Mouse (Mus musculus) liver, embryonic 15.5 days (tissue): ENCODE measurements at regions not wholly inside any gene's neighbourhood (a gene's known extent, or its start where the extent isn't known, plus 50 kb on each side); places are given as distances from the start of the nearest gene placed in this dataset.

Experiments
- ATAC-seq: fragments of 200-750 bp; cut with Nextera tagmentation; 2 replicates; pipeline ENCODE4 v1.8.0; 2017; ENCODE audit warnings: moderate number of reproducible peaks, mild to moderate bottlenecking, moderate library complexity; ENCODE audit not compliant: insufficient read depth
- H3K27ac ChIP-seq: fragments of 300-500 bp; sonication (generic); replicated peaks from 2 replicates; pipeline ENCODE4 v1.5.1; 2015; ENCODE audit warnings: mild to moderate bottlenecking, inconsistent platforms
- H3K27me3 ChIP-seq: fragments of 300-500 bp; sonication (generic); 2 replicates; pipeline ENCODE4 v1.6.1; 2015; ENCODE audit warnings: mild to moderate bottlenecking, inconsistent platforms
- H3K36me3 ChIP-seq: fragments of 300-500 bp; sonication (generic); replicated peaks from 2 replicates; pipeline ENCODE4 v1.6.1; 2015; ENCODE audit warnings: moderate library complexity, mild to moderate bottlenecking, inconsistent platforms
- H3K4me1 ChIP-seq: fragments of 300-500 bp; sonication (generic); replicated peaks from 2 replicates; pipeline ENCODE4 v1.6.1; 2015; ENCODE audit warnings: inconsistent platforms
- H3K4me2 ChIP-seq: fragments of 300-500 bp; sonication (generic); 2 replicates; pipeline ENCODE4 v1.6.1; 2015; ENCODE audit warnings: moderate library complexity, mild to moderate bottlenecking, inconsistent platforms
- H3K4me3 ChIP-seq: fragments of 300-500 bp; sonication (generic); replicated peaks from 2 replicates; pipeline ENCODE4 v1.5.1; 2015; ENCODE audit warnings: mild to moderate bottlenecking, inconsistent platforms
- H3K9ac ChIP-seq: fragments of 300-500 bp; sonication (generic); 2 replicates; pipeline ENCODE4 v1.6.1; 2015; ENCODE audit warnings: moderate library complexity, mild to moderate bottlenecking, inconsistent platforms
- H3K9me3 ChIP-seq: fragments of 300-500 bp; sonication (generic); replicated peaks from 2 replicates; pipeline ENCODE4 v1.6.1; 2016; ENCODE audit warnings: inconsistent platforms
- WGBS: fragments of 180-500 bp; shearing (Covaris S2); methylation state at CpG from one replicate; pipeline ENCODE4 v1.1.7; 2015; ENCODE audit warnings: mixed read lengths; ENCODE audit not compliant: insufficient replicate concordance; 5-methylcytosine and 5-hydroxymethylcytosine counted together

GRCm38 (mm10) chr10:45763160-45763955 lies 185.7 kb downstream of the Hace1 start:
- WGBS: 62% methylated on average over 10 of the region's 10 CpGs

GRCm38 (mm10) chr10:45779720-45780119 lies 202.1 kb downstream of the Hace1 start:
- no peak for ATAC-seq
- no peaks in the 10 kb centered on the region for H3K36me3 ChIP-seq
- no peaks in the 10 kb centered on the region for H3K27me3 ChIP-seq
- H3K9ac ChIP-seq: no peak overlapping the region
- no peak overlapping the region for H3K4me2 ChIP-seq
- peaks cover 9% of the 10 kb centered on the region; the same call in 1 of the 2 replicates for H3K4me1 ChIP-seq
- H3K4me3 ChIP-seq: no peak overlapping the region
- WGBS: 24% methylated on average over 6 of the region's 6 CpGs
- no peak overlapping the region for H3K27ac ChIP-seq
- H3K9me3 ChIP-seq: no peaks in the 10 kb centered on the region

More at GRCm38 (mm10) chr10:45763160-45763955, 185.7 kb downstream of the Hace1 start:
- Histone ChIP-seq H3K9ac (no peak overlapping the region), H3K4me3 (no peak overlapping the region), H3K27ac (no peak overlapping the region), H3K4me2 (no peak overlapping the region), H3K4me1 (no peaks in the 10 kb centered on the region), H3K9me3 (no peaks in the 10 kb centered on the region), H3K36me3 (no peaks in the 10 kb centered on the region), H3K27me3 (no peaks in the 10 kb centered on the region)
- ATAC-seq: no peak

DNA sequence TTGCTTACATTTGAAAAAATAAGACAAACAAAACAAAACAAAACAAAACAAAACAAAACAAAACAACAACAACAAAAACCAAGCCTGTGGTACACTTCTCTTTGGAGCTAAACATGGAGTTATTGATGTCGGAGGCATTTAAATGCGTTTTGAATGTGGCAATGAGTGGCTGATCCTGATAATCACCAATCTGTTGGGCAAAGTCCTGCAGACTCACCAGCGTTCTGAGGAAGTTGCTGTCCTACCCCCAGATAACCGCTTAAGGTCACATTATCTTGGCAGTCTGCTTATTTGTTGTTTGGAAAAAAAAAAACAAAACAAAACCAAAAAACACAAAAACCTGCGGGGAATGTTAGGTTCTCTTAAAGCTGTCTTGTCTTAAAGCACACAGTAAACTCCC lies 205.4 kb downstream of the Hace1 start:
- Histone ChIP-seq H3K4me2 (no peak overlapping the region), H3K9ac (no peak overlapping the region), H3K4me1 (peaks cover 9% of the 10 kb centered on the region; the same call in 1 of the 2 replicates), H3K4me3 (no peak overlapping the region), H3K36me3 (no peaks in the 10 kb centered on the region), H3K27ac (no peak overlapping the region), H3K27me3 (no peaks in the 10 kb centered on the region), H3K9me3 (no peaks in the 10 kb centered on the region)
- 8% methylated on average over 5 of the region's 5 CpGs for WGBS
- no peak for ATAC-seq

- 44% methylated on average over 11 of the region's 11 CpGs for WGBS
- Histone ChIP-seq H3K4me3 (no peak overlapping the region), H3K4me1 (peaks cover 9% of the 10 kb centered on the region; the same call in 1 of the 2 replicates), H3K27me3 (no peaks in the 10 kb centered on the region), H3K9me3 (no peaks in the 10 kb centered on the region), H3K36me3 (no peaks in the 10 kb centered on the region), H3K4me2 (no peak overlapping the region), H3K27ac (no peak overlapping the region), H3K9ac (no peak overlapping the region)
- no peak for ATAC-seq
These were observed 206.0 kb downstream of the Hace1 start for GRCm38 (mm10) chr10:45783461-45784149.

DNA sequence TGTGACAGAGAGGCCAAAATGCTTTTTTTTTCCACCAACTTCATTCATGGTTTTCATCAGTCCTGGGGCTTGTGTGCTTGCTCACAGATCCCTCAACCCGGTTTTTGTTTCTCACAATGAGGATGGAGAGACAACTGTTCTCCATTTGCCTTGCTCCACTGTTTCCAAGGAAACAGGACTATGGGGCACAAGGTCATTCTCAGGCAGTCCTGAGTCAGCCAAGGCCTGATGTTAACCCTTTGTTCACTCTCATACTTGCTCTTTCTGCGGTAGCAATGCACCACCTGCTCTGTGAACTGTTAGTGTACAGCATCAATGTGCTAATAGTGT lies 206.5 kb downstream of the Hace1 start:
- H3K4me3 ChIP-seq: no peak overlapping the region
- no peak for ATAC-seq
- H3K27ac ChIP-seq: no peak overlapping the region
- H3K4me1 ChIP-seq: peaks cover 9% of the 10 kb centered on the region; the same call in 1 of the 2 replicates
- 42% methylated on average over 2 of the region's 2 CpGs for WGBS
- no peak overlapping the region for H3K9ac ChIP-seq
- H3K4me2 ChIP-seq: no peak overlapping the region
- no peaks in the 10 kb centered on the region for H3K27me3 ChIP-seq
- H3K36me3 ChIP-seq: no peaks in the 10 kb centered on the region
- no peaks in the 10 kb centered on the region for H3K9me3 ChIP-seq

DNA sequence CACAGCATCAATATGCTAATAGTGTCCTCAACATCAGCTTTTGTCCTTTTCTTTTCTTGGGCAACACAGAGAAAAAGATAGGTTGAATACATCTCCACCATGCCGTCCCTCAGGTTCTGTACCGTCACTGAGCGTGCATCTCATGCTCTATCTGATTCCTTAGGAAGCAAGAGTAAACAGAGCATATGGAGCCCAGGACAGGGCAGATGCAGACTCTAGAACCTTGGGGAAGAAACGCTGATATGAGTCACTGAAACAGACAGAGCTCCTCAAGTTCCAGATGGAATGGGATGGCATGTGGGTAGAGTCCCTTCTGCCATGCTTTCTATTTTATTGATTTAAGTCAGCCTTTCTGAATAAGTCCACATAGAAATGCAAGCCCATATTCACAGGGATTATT lies 206.9 kb downstream of the Hace1 start:
- ATAC-seq: no peak
- Histone ChIP-seq H3K4me3 (no peak overlapping the region), H3K9me3 (no peaks in the 10 kb centered on the region), H3K27me3 (no peaks in the 10 kb centered on the region), H3K4me2 (no peak overlapping the region), H3K36me3 (no peaks in the 10 kb centered on the region), H3K27ac (no peak overlapping the region), H3K9ac (no peak overlapping the region), H3K4me1 (peaks cover 9% of the 10 kb centered on the region; the same call in 1 of the 2 replicates)
- 77% methylated on average over 4 of the region's 4 CpGs for WGBS

GRCm38 (mm10) chr10:45788356-45788755 lies 210.7 kb downstream of the Hace1 start:
- no peaks in the 10 kb centered on the region for H3K9me3 ChIP-seq
- 60% methylated on average over 1 of the region's 1 CpGs for WGBS
- H3K4me3 ChIP-seq: no peak overlapping the region
- H3K4me1 ChIP-seq: peaks cover 4% of the 10 kb centered on the region; the same call in 1 of the 2 replicates
- no peak overlapping the region for H3K4me2 ChIP-seq
- no peak for ATAC-seq
- H3K36me3 ChIP-seq: no peaks in the 10 kb centered on the region
- no peak overlapping the region for H3K9ac ChIP-seq
- H3K27me3 ChIP-seq: no peaks in the 10 kb centered on the region
- H3K27ac ChIP-seq: no peak overlapping the region

DNA sequence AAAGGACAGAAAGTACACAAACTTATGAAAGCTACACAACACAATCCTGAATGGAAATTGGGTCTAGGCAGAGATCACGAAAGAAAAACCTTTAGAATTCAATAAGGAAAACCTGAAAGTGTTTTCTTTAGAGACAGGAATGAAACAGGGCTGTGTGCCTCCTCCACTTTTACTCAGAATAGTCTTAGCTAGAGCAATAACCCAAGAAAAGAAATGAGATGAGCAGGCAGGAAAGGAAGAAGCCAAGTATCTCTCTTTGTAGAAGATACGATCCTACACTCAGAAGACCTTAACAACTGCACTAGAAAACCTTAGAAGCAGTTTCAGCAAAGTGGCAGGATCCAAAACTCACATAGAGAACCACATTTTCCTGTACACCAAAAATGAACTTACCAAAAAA lies 218.0 kb downstream of the Hace1 start:
- Histone ChIP-seq H3K9ac (no peak overlapping the region), H3K4me1 (no peaks in the 10 kb centered on the region), H3K27ac (no peak overlapping the region), H3K4me3 (no peak overlapping the region), H3K9me3 (no peaks in the 10 kb centered on the region), H3K4me2 (no peak overlapping the region), H3K27me3 (no peaks in the 10 kb centered on the region), H3K36me3 (no peaks in the 10 kb centered on the region)
- no peak for ATAC-seq
- 52% methylated on average over 2 of the region's 2 CpGs for WGBS

- no peaks in the 10 kb centered on the region for H3K9me3 ChIP-seq
- no peak for ATAC-seq
- no peak overlapping the region for H3K4me2 ChIP-seq
- H3K4me1 ChIP-seq: no peaks in the 10 kb centered on the region
- no peak overlapping the region for H3K4me3 ChIP-seq
- no peaks in the 10 kb centered on the region for H3K36me3 ChIP-seq
- no peak overlapping the region for H3K27ac ChIP-seq
- H3K9ac ChIP-seq: no peak overlapping the region
- WGBS: 40% methylated on average over 12 of the region's 12 CpGs
- no peaks in the 10 kb centered on the region for H3K27me3 ChIP-seq
These were observed 222.6 kb downstream of the Hace1 start for GRCm38 (mm10) chr10:45800070-45800851.

DNA sequence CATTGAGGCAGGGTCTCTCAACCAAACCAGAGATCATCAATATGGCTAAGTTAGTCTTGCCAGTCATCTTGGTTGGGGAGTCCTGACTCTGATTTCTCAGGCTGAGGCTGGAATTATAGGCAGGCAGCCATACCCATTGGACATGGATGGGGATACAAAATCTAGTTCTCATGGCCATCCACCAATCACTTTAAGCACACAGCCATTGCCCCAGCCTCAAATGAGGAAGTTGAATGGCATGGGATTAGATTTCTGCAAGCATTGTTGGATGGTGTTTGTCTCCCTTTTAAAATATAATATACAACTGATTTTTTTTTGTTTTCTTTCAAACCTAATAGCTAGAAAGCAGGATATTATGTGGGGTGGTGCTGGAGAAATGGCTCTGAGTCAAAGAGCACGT lies 223.8 kb downstream of the Hace1 start:
- Histone ChIP-seq H3K4me2 (no peak overlapping the region), H3K4me3 (no peak overlapping the region), H3K4me1 (no peaks in the 10 kb centered on the region), H3K9me3 (no peaks in the 10 kb centered on the region), H3K36me3 (no peaks in the 10 kb centered on the region), H3K27ac (no peak overlapping the region), H3K27me3 (no peaks in the 10 kb centered on the region), H3K9ac (no peak overlapping the region)
- no peak for ATAC-seq
- WGBS: 44% methylated on average over 1 of the region's 1 CpGs
